Mouse (Mus musculus) midbrain, postnatal 0 days (tissue): Measurements from ENCODE around the gene Ano6. TPM values are rescaled to one million over a fixed set of nuclear protein-coding genes. Genes with fewer than 3 reads are reported as not detected.

Experiments used
- ATAC-seq: fragments of 200-750 bp; cut with Nextera tagmentation; 2 replicates; pipeline ENCODE4 v1.8.0; 2017; ENCODE audit warnings: moderate number of reproducible peaks, mild to moderate bottlenecking, moderate TSS enrichment, moderate library complexity; ENCODE audit not compliant: low FRiP score
- DNase-seq: peaks from one replicate; pipeline ENCODE4 v3.0.0-alpha.2; 2015; ENCODE audit warnings: low spot score
- H3K27ac ChIP-seq: fragments of 300-500 bp; sonication (generic); 2 replicates; pipeline ENCODE4 v1.5.1; 2014; ENCODE audit warnings: low read depth, mild to moderate bottlenecking, low read length, mixed read lengths
- H3K27me3 ChIP-seq: fragments of 300-500 bp; sonication (generic); 2 replicates; pipeline ENCODE4 v1.6.1; 2014; ENCODE audit warnings: low read length, control low read depth, mixed read lengths; ENCODE audit not compliant: insufficient read depth
- H3K36me3 ChIP-seq: fragments of 300-500 bp; sonication (generic); 2 replicates; pipeline ENCODE4 v1.6.1; 2014; ENCODE audit warnings: low read length, control low read depth, mixed read lengths; ENCODE audit not compliant: insufficient read depth
- H3K4me1 ChIP-seq: fragments of 300-500 bp; sonication (generic); 2 replicates; pipeline ENCODE4 v1.6.1; 2014; ENCODE audit warnings: mild to moderate bottlenecking, control low read depth, antibody characterized with exemption, low read length, mixed read lengths; ENCODE audit not compliant: insufficient read depth
- H3K4me2 ChIP-seq: fragments of 300-500 bp; sonication (generic); 2 replicates; pipeline ENCODE4 v1.6.1; 2014; ENCODE audit warnings: low read depth, mild to moderate bottlenecking, low read length, mixed read lengths; ENCODE audit not compliant: poor library complexity, severe bottlenecking
- H3K4me3 ChIP-seq: fragments of 300-500 bp; sonication (generic); 2 replicates; pipeline ENCODE4 v1.5.1; 2014; ENCODE audit warnings: low read depth, mild to moderate bottlenecking, low read length, moderate library complexity
- H3K9ac ChIP-seq: fragments of 300-500 bp; sonication (generic); replicated peaks from 2 replicates; pipeline ENCODE4 v1.6.1; 2014; ENCODE audit warnings: mild to moderate bottlenecking, low read length, moderate library complexity, mixed read lengths; ENCODE audit not compliant: poor library complexity, severe bottlenecking
- H3K9me3 ChIP-seq: fragments of 300-500 bp; sonication (generic); 2 replicates; pipeline ENCODE4 v1.6.1; 2016; ENCODE audit warnings: low read length, control low read depth
- CTCF ChIP-seq: IDR thresholded peaks from 2 replicates; pipeline ENCODE4 v1.5.1; 2016; ENCODE audit warnings: antibody characterized with exemption, mild to moderate bottlenecking
- WGBS: fragments of 180-500 bp; shearing (Covaris S2); extraction: QIAGEN DNeasy Blood & Tissue Kit; methylation state at CpG from one replicate; pipeline ENCODE4 v1.1.7; 2014; 5-methylcytosine and 5-hydroxymethylcytosine counted together
- polyA plus RNA-seq: library from polyadenylated mRNA; unstranded; fragments of >200 nt; fragmentation: Nextera tagmentation; extraction: Ambion mirVana; gene quantifications from 2 replicates; pipeline ENCODE4 v1.2.1, GENCODE M21; 2015
- total RNA-seq: library from RNA; depleted of rRNA; stranded (reverse); fragments of >200 nt; gene quantifications from 2 replicates; pipeline ENCODE4 v1.2.3, GENCODE M21; 2014

Gene Ano6
- total and polyA plus RNA-seq, 2 experiments from 2014 or later: 19.9 to 35.0 TPM

DNA sequence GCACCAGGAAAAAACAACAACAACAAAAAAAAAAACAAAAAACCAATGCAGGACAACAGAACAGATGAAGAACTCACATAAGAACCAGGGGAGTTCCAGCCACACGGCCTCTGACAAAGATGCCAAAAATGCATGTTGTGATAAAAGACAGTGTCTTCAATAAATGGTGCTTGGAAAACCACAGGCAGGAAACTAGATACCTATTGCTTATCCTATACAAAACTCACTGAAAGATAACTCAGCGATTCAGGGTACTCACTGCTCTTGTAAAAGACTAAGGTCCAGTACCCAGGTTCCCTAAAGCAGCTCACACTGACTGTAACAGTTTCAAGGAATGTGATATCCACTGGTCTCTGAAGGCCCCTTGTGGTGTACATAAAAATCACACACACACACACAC lies 20.3 kb upstream of the Ano6 start:
- ATAC-seq: no peak
- no peaks in the 10 kb centered on the region for H3K9me3 ChIP-seq
- H3K27ac ChIP-seq: no peak overlapping the region
- no peak overlapping the region for H3K4me2 ChIP-seq
- 94% methylated on average over 2 of the region's 2 CpGs for WGBS
- TF ChIP-seq CTCF: no peak
- no peaks in the 10 kb centered on the region for H3K27me3 ChIP-seq
- no peak overlapping the region for H3K9ac ChIP-seq
- no peak for DNase-seq
- H3K4me3 ChIP-seq: no peak overlapping the region
- no peaks in the 10 kb centered on the region for H3K36me3 ChIP-seq
- H3K4me1 ChIP-seq: no peaks in the 10 kb centered on the region

DNA sequence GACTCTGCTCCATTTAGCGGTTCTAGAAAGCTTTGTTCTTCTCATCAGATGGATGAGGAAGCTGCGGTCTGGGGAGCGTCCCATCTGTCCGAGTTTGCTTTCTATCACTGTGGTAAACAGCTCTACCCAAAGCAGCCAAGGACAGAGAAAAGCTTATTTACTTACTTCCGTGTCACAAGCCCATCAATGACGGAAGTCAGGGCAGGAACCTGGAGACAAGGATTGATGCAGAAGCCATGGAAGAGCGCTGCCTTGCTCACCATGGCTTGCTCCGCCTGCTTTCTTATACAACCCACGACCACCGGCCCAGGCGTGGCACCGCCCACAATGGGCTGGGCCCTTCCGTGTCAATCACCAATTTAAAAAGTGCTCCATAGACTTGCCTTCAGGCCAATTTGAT lies 18.3 kb upstream of the Ano6 start:
- 65% methylated on average over 13 of the region's 13 CpGs for WGBS
- ATAC-seq (no peak), DNase-seq (no peak)
- H3K36me3 ChIP-seq: no peaks in the 10 kb centered on the region
- H3K4me1 ChIP-seq: no peaks in the 10 kb centered on the region
- no peak overlapping the region for H3K4me3 ChIP-seq
- H3K4me2 ChIP-seq: no peak overlapping the region
- H3K9ac ChIP-seq: no peak overlapping the region
- no peaks in the 10 kb centered on the region for H3K9me3 ChIP-seq
- H3K27me3 ChIP-seq: no peaks in the 10 kb centered on the region
- no peak for TF ChIP-seq CTCF
- no peak overlapping the region for H3K27ac ChIP-seq

GRCm38 (mm10) chr15:95772861-95773836 lies 17.5 kb upstream of the Ano6 start:
- no peaks in the 10 kb centered on the region for H3K4me1 ChIP-seq
- no peak overlapping the region for H3K4me3 ChIP-seq
- H3K36me3 ChIP-seq: no peaks in the 10 kb centered on the region
- no peaks in the 10 kb centered on the region for H3K9me3 ChIP-seq
- WGBS: 57% methylated on average over 14 of the region's 14 CpGs
- no peak overlapping the region for H3K4me2 ChIP-seq
- no peaks in the 10 kb centered on the region for H3K27me3 ChIP-seq
- peak; percentile 53 for DNase-seq
- H3K9ac ChIP-seq: no peak overlapping the region
- no peak overlapping the region for H3K27ac ChIP-seq
- TF ChIP-seq CTCF: peak; percentile 77
- no peak for ATAC-seq

GRCm38 (mm10) chr15:95774197-95774596 lies 16.4 kb upstream of the Ano6 start:
- Histone ChIP-seq H3K36me3 (no peaks in the 10 kb centered on the region), H3K4me3 (no peak overlapping the region), H3K4me2 (no peak overlapping the region), H3K9ac (no peak overlapping the region), H3K27ac (no peak overlapping the region), H3K27me3 (no peaks in the 10 kb centered on the region), H3K4me1 (no peaks in the 10 kb centered on the region), H3K9me3 (no peaks in the 10 kb centered on the region)
- WGBS: 62% methylated on average over 6 of the region's 6 CpGs
- no peak for TF ChIP-seq CTCF
- ATAC-seq (no peak), DNase-seq (no peak)

DNA sequence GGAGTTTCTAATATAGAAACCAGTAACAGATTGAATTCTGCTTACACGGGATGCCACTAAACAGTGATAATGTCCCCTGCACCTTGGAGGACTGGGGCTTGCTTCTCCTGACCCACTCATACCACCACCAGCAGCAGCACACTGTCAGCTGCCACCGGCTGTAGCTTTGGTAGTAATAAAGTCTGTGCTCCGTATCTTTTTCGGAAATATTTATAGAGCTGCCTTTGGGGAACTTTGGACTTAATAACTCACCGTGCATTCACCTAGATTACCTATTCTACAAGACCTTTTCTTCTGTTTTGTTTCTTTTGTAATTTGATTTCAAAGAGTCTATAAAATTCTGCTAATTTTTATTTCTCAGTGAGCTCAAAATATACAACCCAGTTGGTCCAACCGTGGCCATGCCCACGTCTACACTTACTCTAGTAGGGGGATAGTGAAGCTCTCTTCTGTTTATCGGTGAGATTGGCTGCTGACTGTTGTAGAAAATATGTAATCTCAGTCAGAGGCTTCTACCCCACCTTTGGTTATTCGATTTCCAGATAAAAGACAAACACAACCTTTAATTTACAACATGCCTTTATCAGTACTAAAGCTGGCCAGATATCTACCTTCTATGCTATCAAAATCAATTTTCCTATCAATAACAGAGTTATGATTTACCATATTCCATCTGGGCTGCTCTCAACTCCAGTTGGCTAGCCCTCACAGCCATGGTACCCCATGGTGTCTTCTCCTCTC lies 15.8 kb upstream of the Ano6 start:
- no peaks in the 10 kb centered on the region for H3K27me3 ChIP-seq
- no peak overlapping the region for H3K4me3 ChIP-seq
- no peak for TF ChIP-seq CTCF
- H3K4me1 ChIP-seq: no peaks in the 10 kb centered on the region
- no peaks in the 10 kb centered on the region for H3K36me3 ChIP-seq
- DNase-seq: no peak
- ATAC-seq: no peak
- H3K9ac ChIP-seq: no peak overlapping the region
- H3K9me3 ChIP-seq: no peaks in the 10 kb centered on the region
- 91% methylated on average over 9 of the region's 9 CpGs for WGBS
- no peak overlapping the region for H3K4me2 ChIP-seq
- no peak overlapping the region for H3K27ac ChIP-seq

- Histone ChIP-seq H3K27me3 (no peaks in the 10 kb centered on the region), H3K36me3 (no peaks in the 10 kb centered on the region), H3K4me1 (no peaks in the 10 kb centered on the region), H3K4me3 (no peak overlapping the region), H3K27ac (no peak overlapping the region), H3K9ac (no peak overlapping the region), H3K9me3 (no peaks in the 10 kb centered on the region), H3K4me2 (no peak overlapping the region)
- 87% methylated on average over 2 of the region's 2 CpGs for WGBS
- ATAC-seq (no peak), DNase-seq (no peak)
- TF ChIP-seq CTCF: no peak
These were observed 12.9 kb upstream of the Ano6 start for GRCm38 (mm10) chr15:95777743-95778142.
